In the genomic region with DNA sequence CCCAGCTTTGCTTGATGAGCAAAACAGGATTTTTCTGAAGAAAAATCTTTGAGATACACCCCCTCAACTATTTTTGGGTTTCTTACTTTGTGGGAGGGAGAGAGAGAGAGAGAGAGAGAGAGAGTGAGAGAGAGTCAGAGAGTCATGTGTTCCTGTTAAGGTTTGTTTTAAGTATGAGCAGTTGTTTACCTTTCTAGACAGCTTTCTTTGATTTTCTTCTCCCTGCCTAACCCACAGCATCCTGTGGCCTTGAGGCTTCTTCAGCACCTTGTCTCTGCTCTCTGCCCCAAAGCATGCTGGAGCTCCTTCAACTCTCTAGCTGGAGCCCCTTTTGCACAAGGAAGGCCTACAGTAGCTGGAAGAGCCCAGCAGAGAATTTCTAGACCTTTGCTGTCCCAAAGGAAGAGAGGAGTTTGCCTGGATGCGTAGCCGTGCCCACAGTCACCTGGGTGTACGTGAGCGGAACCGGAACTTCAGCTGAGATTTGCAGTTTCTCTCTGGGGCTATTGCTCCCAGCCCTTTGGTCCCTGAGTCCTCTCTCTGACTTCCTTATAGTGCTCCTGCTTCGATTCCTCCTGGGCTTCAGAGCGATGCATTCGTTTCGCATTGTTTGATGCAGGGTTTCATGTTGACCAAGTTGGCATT, we compare ENCODE assay signal across 16 mouse cellular contexts.
DNase-seq lines count a peak whose midpoint lies in the region; ATAC-seq and TF ChIP-seq lines count a peak whose summit lies in the region.
"Had no signal": no experiment of that assay in that cellular context is flagged by ENCODE, and none has a peak within 500 bp of the region (broad histone marks: within the 10 kb centered on the region; RNA-seq: fewer than 3 reads in every experiment).

No protein-coding gene starts in this region.

- no peak overlapping the region for H3K4me2 ChIP-seq in kidney, embryonic 15.5 days
- no peak overlapping the region for H3K4me2 ChIP-seq in heart, embryonic 12.5 days
- H3K4me2 ChIP-seq: forebrain, embryonic 12.5 days; liver, embryonic 15.5 days; midbrain, embryonic 12.5 days had no signal

- no peak overlapping the region for H3K9ac ChIP-seq in kidney, embryonic 15.5 days
- no peak overlapping the region for H3K9ac ChIP-seq in heart, embryonic 12.5 days
- H3K9ac ChIP-seq: forebrain, embryonic 12.5 days; liver, embryonic 15.5 days; midbrain, embryonic 12.5 days had no signal

- no peak overlapping the region for H3K4me3 ChIP-seq in kidney, adult 2 months (ENCODE audit: insufficient read depth, low read depth, low read length)
- no peak overlapping the region for H3K4me3 ChIP-seq in kidney, embryonic 15.5 days (replicated peaks)
- H3K4me3 ChIP-seq in heart, embryonic 12.5 days = no peak overlapping the region
- H3K4me3 ChIP-seq: forebrain, embryonic 12.5 days; gastrocnemius, adult 2 months; heart, embryonic 10.5 days; liver, embryonic 15.5 days; midbrain, embryonic 12.5 days had no signal

- DNase-seq in kidney, adult 2 months = peak; percentile 59
- DNase-seq in CD4-positive helper T cell, adult 2 months (ENCODE audit: low read depth, low spot score) = peak; percentile 91
- peak; percentile 36 to 42 for DNase-seq in thymus, postnatal 10 days (ENCODE audit: low spot score in 2 of 2)
- DNase-seq in neural tube, embryonic 10.5 days (ENCODE audit: extremely low spot score, low spot score) = no peak
- DNase-seq in heart, postnatal 36 days = no peak
- DNase-seq: cerebellum, adult 18-20 months; gastrocnemius, adult 2 months; heart, postnatal 4 days; lung, postnatal 36 days had no signal

- intact Hi-C loops in heart, postnatal 36 days (cut with DNase I) = no loop called here

- H3K36me3 ChIP-seq in kidney, adult 2 months (ENCODE audit: control insufficient read depth, insufficient read depth, low read length) = no peaks in the 10 kb centered on the region
- no peaks in the 10 kb centered on the region for H3K36me3 ChIP-seq in kidney, embryonic 15.5 days
- H3K36me3 ChIP-seq in heart, embryonic 12.5 days = no peaks in the 10 kb centered on the region
- H3K36me3 ChIP-seq: forebrain, embryonic 12.5 days; heart, embryonic 10.5 days; liver, embryonic 15.5 days; midbrain, embryonic 12.5 days had no signal

- H3K4me1 ChIP-seq in kidney, adult 2 months (ENCODE audit: control insufficient read depth, insufficient read depth, low read length) = peaks cover 15% of the 10 kb centered on the region; the same call in 1 of the 2 replicates
- peaks cover 12% of the 10 kb centered on the region for H3K4me1 ChIP-seq in kidney, embryonic 15.5 days
- H3K4me1 ChIP-seq in heart, embryonic 12.5 days (replicated peaks) = peaks cover 9% of the 10 kb centered on the region
- H3K4me1 ChIP-seq: forebrain, embryonic 12.5 days; midbrain, embryonic 12.5 days had no signal

- no peak for ATAC-seq in kidney, embryonic 15.5 days (replicated peaks; ENCODE audit: low FRiP score)
- ATAC-seq in inflammation-experienced regulatory T-cells, adult 6 months = peak; percentile 61
- no peak for ATAC-seq in heart, embryonic 12.5 days (ENCODE audit: insufficient number of reproducible peaks, low FRiP score)

- TF ChIP-seq CTCF in kidney, adult 2 months (conservative IDR thresholded peaks at IDR 0.05; ENCODE audit: insufficient read depth, insufficient read length, low read depth, low read length) = no peak

- H3K27me3 ChIP-seq in kidney, adult 2 months (replicated peaks; ENCODE audit: control insufficient read depth, insufficient read depth, low read length) = no peaks in the 10 kb centered on the region
- H3K27me3 ChIP-seq in kidney, embryonic 15.5 days = no peaks in the 10 kb centered on the region
- no peaks in the 10 kb centered on the region for H3K27me3 ChIP-seq in heart, embryonic 12.5 days (replicated peaks)
- H3K27me3 ChIP-seq: forebrain, embryonic 12.5 days; liver, embryonic 15.5 days; midbrain, embryonic 12.5 days had no signal

- H3K27ac ChIP-seq in kidney, adult 2 months (ENCODE audit: insufficient read depth, low read depth, low read length) = 0 out of 2 replicates have a peak overlapping the region, but pooled peaks have one; percentile 24
- H3K27ac ChIP-seq in kidney, embryonic 15.5 days = no peak overlapping the region
- H3K27ac ChIP-seq in heart, embryonic 12.5 days (ENCODE audit: poor library complexity, severe bottlenecking) = no peak overlapping the region
- H3K27ac ChIP-seq: forebrain, embryonic 12.5 days; heart, embryonic 10.5 days; liver, embryonic 15.5 days; midbrain, embryonic 12.5 days had no signal

- no peaks in the 10 kb centered on the region for H3K9me3 ChIP-seq in kidney, embryonic 15.5 days (replicated peaks)
- H3K9me3 ChIP-seq in heart, embryonic 12.5 days (replicated peaks) = no peaks in the 10 kb centered on the region
- H3K9me3 ChIP-seq: forebrain, embryonic 12.5 days; heart, embryonic 10.5 days; liver, embryonic 15.5 days; midbrain, embryonic 12.5 days had no signal

- 78% methylated on average over 9 of the region's 9 CpGs for WGBS in kidney, adult 2 months
- 90% methylated on average over 9 of the region's 9 CpGs for WGBS in kidney, embryonic 15.5 days
- WGBS in heart, embryonic 12.5 days = 90% methylated on average over 9 of the region's 9 CpGs

- TF ChIP-seq POLR2A in kidney, adult 2 months (IDR thresholded peaks at IDR 0.05; ENCODE audit: low read depth, low read length) = no peak

Comparison
In these comparisons a context has a peak if more than half of its experiments do, and no peak if none do; other contexts are left out.
1. DNase-seq: peak in kidney, adult 2 months (single experiment), CD4-positive helper T cell, adult 2 months (single experiment) and thymus, postnatal 10 days (2 of 2); none in neural tube, embryonic 10.5 days (single experiment) and heart, postnatal 36 days (0 of 2).